Mouse (Mus musculus): ENCODE measurements at regions not wholly inside any gene's neighbourhood (a gene's known extent, or its start where the extent isn't known, plus 50 kb on each side); places are given as distances from the start of the nearest gene placed in this dataset.
A peak's percentile ranks its signal among the peaks of the same experiment; 100 is the strongest.

- H3K9me3 ChIP-seq (ENCODE audit: low read length) = no peaks in the 10 kb centered on the region
- TF ChIP-seq POU5F1 (IDR thresholded peaks at IDR 0.05; ENCODE audit: borderline replicate concordance, low read length) (no peak), NANOG (IDR thresholded peaks at IDR 0.05; ENCODE audit: borderline replicate concordance, low read length) (peak; percentile 58; the same call in 1 of the 2 replicates)
Measured at GRCm38 (mm10) chr13:59292905-59293304, 292.1 kb downstream of the Agtpbp1 start.

GRCm38 (mm10) chr13:59289127-59289526 lies 295.9 kb downstream of the Agtpbp1 start:
- no peaks in the 10 kb centered on the region for H3K36me3 ChIP-seq (ENCODE audit: insufficient read depth, low read length)
- TF ChIP-seq NANOG (IDR thresholded peaks at IDR 0.05; ENCODE audit: borderline replicate concordance, low read length) (no peak), CTCF (conservative IDR thresholded peaks at IDR 0.05; ENCODE audit: low read length) (no peak), POU5F1 (IDR thresholded peaks at IDR 0.05; ENCODE audit: borderline replicate concordance, low read length) (no peak)
- peaks cover 28% of the 10 kb centered on the region for H3K4me1 ChIP-seq (replicated peaks; ENCODE audit: low read depth, low read length)
- H3K27me3 ChIP-seq (ENCODE audit: insufficient read depth, low read length) = peaks cover 16% of the 10 kb centered on the region
- H3K9me3 ChIP-seq (ENCODE audit: low read length) = 0 out of 2 replicates have a peak, but pooled peaks cover 3% of the 10 kb centered on the region
- H3K4me3 ChIP-seq (replicated peaks; ENCODE audit: low read length) = no peak overlapping the region

More at GRCm38 (mm10) chr13:59292905-59293304, 292.1 kb downstream of the Agtpbp1 start:
- peaks cover 34% of the 10 kb centered on the region for H3K4me1 ChIP-seq (replicated peaks; ENCODE audit: low read depth, low read length)
- H3K27me3 ChIP-seq (ENCODE audit: insufficient read depth, low read length) = peaks cover 16% of the 10 kb centered on the region
- no peak overlapping the region for H3K4me3 ChIP-seq (replicated peaks; ENCODE audit: low read length)
- no peaks in the 10 kb centered on the region for H3K36me3 ChIP-seq (ENCODE audit: insufficient read depth, low read length)

GRCm38 (mm10) chr13:59281199-59281598 lies 303.8 kb downstream of the Agtpbp1 start:
- no peak for TF ChIP-seq NANOG (IDR thresholded peaks at IDR 0.05; ENCODE audit: borderline replicate concordance, low read length)
- TF ChIP-seq CTCF (conservative IDR thresholded peaks at IDR 0.05; ENCODE audit: low read length) = peak; percentile 86
- no peaks in the 10 kb centered on the region for H3K4me1 ChIP-seq (replicated peaks; ENCODE audit: low read depth, low read length)
- 0 out of 2 replicates have a peak, but pooled peaks cover 3% of the 10 kb centered on the region for H3K9me3 ChIP-seq (ENCODE audit: low read length)

DNA sequence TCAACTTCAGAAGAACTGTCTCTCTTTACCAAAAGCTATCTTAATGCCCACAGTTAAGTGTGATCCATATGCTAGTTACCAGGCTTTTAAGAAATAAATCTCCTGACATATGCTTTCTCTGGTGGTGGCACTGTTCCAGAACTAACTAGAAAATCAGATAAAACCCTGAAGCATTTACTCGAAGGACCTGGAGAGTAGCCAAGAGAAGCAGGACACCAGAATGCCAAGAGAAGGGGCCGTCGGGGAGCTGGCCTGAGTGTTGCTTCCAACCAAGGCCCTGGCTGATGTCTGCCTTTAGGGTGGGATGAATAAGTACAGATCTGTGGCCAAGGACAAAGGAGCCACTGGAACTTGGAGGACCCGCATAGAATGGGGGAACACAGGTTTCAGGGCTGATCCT lies 305.9 kb downstream of the Agtpbp1 start:
- TF ChIP-seq CTCF (conservative IDR thresholded peaks at IDR 0.05; ENCODE audit: low read length) = no peak
- TF ChIP-seq POU5F1 (IDR thresholded peaks at IDR 0.05; ENCODE audit: borderline replicate concordance, low read length) = no peak
- peaks cover 8% of the 10 kb centered on the region for H3K27me3 ChIP-seq (ENCODE audit: insufficient read depth, low read length)

More at GRCm38 (mm10) chr13:59281199-59281598, 303.8 kb downstream of the Agtpbp1 start:
- Histone ChIP-seq H3K4me3 (replicated peaks; ENCODE audit: low read length) (no peak overlapping the region), H3K36me3 (ENCODE audit: insufficient read depth, low read length) (no peaks in the 10 kb centered on the region), H3K27me3 (ENCODE audit: insufficient read depth, low read length) (peaks cover 8% of the 10 kb centered on the region)

GRCm38 (mm10) chr13:59271661-59272060 lies 313.4 kb downstream of the Agtpbp1 start:
- H3K4me3 ChIP-seq (replicated peaks; ENCODE audit: low read length) = no peak overlapping the region
- no peaks in the 10 kb centered on the region for H3K36me3 ChIP-seq (ENCODE audit: insufficient read depth, low read length)
- no peaks in the 10 kb centered on the region for H3K9me3 ChIP-seq (ENCODE audit: low read length)
- H3K27me3 ChIP-seq (ENCODE audit: insufficient read depth, low read length) = 0 out of 2 replicates have a peak, but pooled peaks cover 3% of the 10 kb centered on the region
- no peaks in the 10 kb centered on the region for H3K4me1 ChIP-seq (replicated peaks; ENCODE audit: low read depth, low read length)
- TF ChIP-seq CTCF (conservative IDR thresholded peaks at IDR 0.05; ENCODE audit: low read length) (no peak), NANOG (IDR thresholded peaks at IDR 0.05; ENCODE audit: borderline replicate concordance, low read length) (no peak), POU5F1 (IDR thresholded peaks at IDR 0.05; ENCODE audit: borderline replicate concordance, low read length) (no peak)

More for the DNA sequence above, 305.9 kb downstream of the Agtpbp1 start:
- H3K4me1 ChIP-seq (replicated peaks; ENCODE audit: low read depth, low read length) = no peaks in the 10 kb centered on the region
- H3K4me3 ChIP-seq (replicated peaks; ENCODE audit: low read length) = no peak overlapping the region
- no peaks in the 10 kb centered on the region for H3K36me3 ChIP-seq (ENCODE audit: insufficient read depth, low read length)
- H3K9me3 ChIP-seq (ENCODE audit: low read length) = no peaks in the 10 kb centered on the region

DNA sequence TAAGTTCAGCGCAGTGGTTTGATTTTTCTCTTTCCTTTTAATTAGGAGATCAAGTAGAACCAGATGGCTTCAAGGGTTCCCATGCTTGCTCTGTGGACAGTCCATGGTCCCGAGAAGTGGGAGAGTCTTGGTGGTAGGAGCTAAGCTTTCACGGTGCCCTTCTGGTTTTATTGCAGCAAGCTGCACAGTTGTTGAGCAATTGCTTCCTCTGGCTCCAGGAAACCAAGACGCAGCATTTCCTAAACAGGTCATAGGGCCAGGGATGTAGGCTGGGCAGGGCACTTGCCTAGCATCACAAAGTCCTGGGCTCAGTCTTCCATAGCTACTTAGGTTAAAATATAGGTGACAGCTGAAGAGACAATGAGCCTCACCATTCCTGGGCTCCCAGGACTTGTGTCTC lies 318.2 kb downstream of the Agtpbp1 start:
- no peaks in the 10 kb centered on the region for H3K4me1 ChIP-seq (replicated peaks; ENCODE audit: low read depth, low read length)
- TF ChIP-seq CTCF (conservative IDR thresholded peaks at IDR 0.05; ENCODE audit: low read length) (no peak), NANOG (IDR thresholded peaks at IDR 0.05; ENCODE audit: borderline replicate concordance, low read length) (no peak), POU5F1 (IDR thresholded peaks at IDR 0.05; ENCODE audit: borderline replicate concordance, low read length) (no peak)
- H3K9me3 ChIP-seq (ENCODE audit: low read length) = no peaks in the 10 kb centered on the region
- no peaks in the 10 kb centered on the region for H3K36me3 ChIP-seq (ENCODE audit: insufficient read depth, low read length)
- H3K27me3 ChIP-seq (ENCODE audit: insufficient read depth, low read length) = 0 out of 2 replicates have a peak, but pooled peaks cover 3% of the 10 kb centered on the region
- no peak overlapping the region for H3K4me3 ChIP-seq (replicated peaks; ENCODE audit: low read length)

GRCm38 (mm10) chr13:59264126-59264525 lies 320.9 kb downstream of the Agtpbp1 start:
- Histone ChIP-seq H3K4me3 (replicated peaks; ENCODE audit: low read length) (no peak overlapping the region), H3K36me3 (ENCODE audit: insufficient read depth, low read length) (no peaks in the 10 kb centered on the region), H3K4me1 (replicated peaks; ENCODE audit: low read depth, low read length) (no peaks in the 10 kb centered on the region), H3K9me3 (ENCODE audit: low read length) (no peaks in the 10 kb centered on the region), H3K27me3 (ENCODE audit: insufficient read depth, low read length) (no peaks in the 10 kb centered on the region)
- TF ChIP-seq NANOG (IDR thresholded peaks at IDR 0.05; ENCODE audit: borderline replicate concordance, low read length) = no peak
- TF ChIP-seq POU5F1 (IDR thresholded peaks at IDR 0.05; ENCODE audit: borderline replicate concordance, low read length) = no peak
- no peak for TF ChIP-seq CTCF (conservative IDR thresholded peaks at IDR 0.05; ENCODE audit: low read length)

DNA sequence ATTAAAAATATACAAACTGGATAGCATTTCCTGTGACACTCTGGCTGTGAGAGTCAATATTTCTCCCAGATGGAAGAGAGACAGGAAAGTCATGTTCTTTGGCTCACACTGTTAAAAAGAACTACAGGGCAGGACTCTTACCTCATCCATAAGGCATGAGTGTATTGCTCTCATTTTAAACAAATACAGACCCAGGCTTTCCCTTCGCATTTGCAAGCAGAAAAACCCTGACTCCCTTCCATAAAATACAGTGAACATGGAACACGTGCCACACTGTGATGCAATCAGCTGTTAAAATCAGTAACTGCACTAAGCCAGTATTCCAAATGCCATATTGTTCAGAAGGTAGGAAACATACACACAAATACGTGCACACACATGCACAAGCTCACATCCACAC lies 323.1 kb downstream of the Agtpbp1 start:
- Histone ChIP-seq H3K27me3 (ENCODE audit: insufficient read depth, low read length) (no peaks in the 10 kb centered on the region), H3K9me3 (ENCODE audit: low read length) (no peaks in the 10 kb centered on the region), H3K4me3 (replicated peaks; ENCODE audit: low read length) (no peak overlapping the region), H3K4me1 (replicated peaks; ENCODE audit: low read depth, low read length) (no peaks in the 10 kb centered on the region), H3K36me3 (ENCODE audit: insufficient read depth, low read length) (no peaks in the 10 kb centered on the region)
- no peak for TF ChIP-seq POU5F1 (IDR thresholded peaks at IDR 0.05; ENCODE audit: borderline replicate concordance, low read length)
- no peak for TF ChIP-seq CTCF (conservative IDR thresholded peaks at IDR 0.05; ENCODE audit: low read length)
- no peak for TF ChIP-seq NANOG (IDR thresholded peaks at IDR 0.05; ENCODE audit: borderline replicate concordance, low read length)

DNA sequence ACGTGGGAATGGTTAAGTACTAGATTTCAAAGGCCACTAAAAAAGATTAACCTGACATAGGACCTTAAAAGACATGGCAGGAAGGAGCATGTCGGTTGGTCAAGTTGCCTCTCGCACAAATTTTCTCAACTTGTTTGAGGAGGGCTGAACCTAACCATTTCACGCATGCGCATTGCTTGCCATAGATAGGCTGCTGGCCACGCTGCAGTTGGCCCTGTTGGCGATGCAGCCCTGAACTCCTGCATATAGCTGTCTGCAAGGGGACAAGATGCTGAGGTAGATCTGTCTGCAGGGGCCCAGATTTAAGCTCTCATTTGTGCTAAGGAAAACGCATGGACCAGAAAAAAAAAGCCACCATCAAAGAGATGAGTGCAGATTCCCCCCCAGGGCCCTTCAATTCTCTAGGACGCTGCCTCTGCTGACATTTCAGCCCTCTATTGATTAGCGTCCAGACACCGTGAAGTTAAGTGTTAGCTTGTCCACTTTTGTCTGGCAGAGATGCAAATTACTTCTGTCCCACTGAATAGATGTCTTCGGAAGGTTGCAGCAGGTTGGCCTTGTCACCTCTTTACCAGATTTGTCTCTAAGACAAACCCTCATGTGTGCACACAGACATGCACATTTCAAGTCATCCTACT lies 329.1 kb downstream of the Agtpbp1 start:
- no peak overlapping the region for H3K4me3 ChIP-seq (replicated peaks; ENCODE audit: low read length)
- no peaks in the 10 kb centered on the region for H3K9me3 ChIP-seq (ENCODE audit: low read length)
- no peaks in the 10 kb centered on the region for H3K36me3 ChIP-seq (ENCODE audit: insufficient read depth, low read length)
- no peaks in the 10 kb centered on the region for H3K4me1 ChIP-seq (replicated peaks; ENCODE audit: low read depth, low read length)
- peaks cover 8% of the 10 kb centered on the region; the same call in 1 of the 2 replicates for H3K27me3 ChIP-seq (ENCODE audit: insufficient read depth, low read length)
- TF ChIP-seq POU5F1 (IDR thresholded peaks at IDR 0.05; ENCODE audit: borderline replicate concordance, low read length) = no peak

All from E14TG2a.4 (cell line).